Comparison of ENCODE assay signal across 8 mouse cellular contexts in genomic region chr14:60732787-60733186, GRCm38 (mm10). TPM values are rescaled to one million over a fixed set of nuclear protein-coding genes. Genes with fewer than 3 reads are reported as not detected.
DNase-seq lines count a peak whose midpoint lies in the region; ATAC-seq lines count a peak whose summit lies in the region.

No protein-coding gene starts in this region.

- H3K27me3 ChIP-seq in kidney, embryonic 15.5 days = no peaks in the 10 kb centered on the region
- H3K27me3 ChIP-seq in forebrain, embryonic 11.5 days (ENCODE audit: control insufficient read depth, insufficient read depth, low read length) = no peaks in the 10 kb centered on the region
- no peaks in the 10 kb centered on the region for H3K27me3 ChIP-seq in limb, embryonic 13.5 days
- no peaks in the 10 kb centered on the region for H3K27me3 ChIP-seq in midbrain, embryonic 13.5 days

- H3K9ac ChIP-seq in kidney, embryonic 15.5 days = no peak overlapping the region
- H3K9ac ChIP-seq in forebrain, embryonic 11.5 days (ENCODE audit: low read length) = 0 out of 2 replicates have a peak overlapping the region, but pooled peaks have one; percentile 16
- H3K9ac ChIP-seq in limb, embryonic 13.5 days = peak overlapping the region; percentile 45
- H3K9ac ChIP-seq in midbrain, embryonic 13.5 days (replicated peaks) = peak overlapping the region; percentile 40; the same call in 1 of the 2 replicates

- peak overlapping the region; percentile 73 for H3K27ac ChIP-seq in kidney, embryonic 15.5 days
- H3K27ac ChIP-seq in forebrain, embryonic 11.5 days (ENCODE audit: low read depth, low read length) = no peak overlapping the region
- peak overlapping the region; percentile 48; the same call in 1 of the 2 replicates for H3K27ac ChIP-seq in limb, embryonic 13.5 days
- peak overlapping the region; percentile 39; the same call in 1 of the 2 replicates for H3K27ac ChIP-seq in midbrain, embryonic 13.5 days

- intact Hi-C loops in heart, postnatal 36 days (cut with DNase I) = loop anchor here (2.0 kb wide), 2 partner anchors 20 to 38 kb away; no protein-coding TSS in a partner anchor

- 4% methylated on average over 16 of the region's 16 CpGs for WGBS in kidney, embryonic 15.5 days
- WGBS in forebrain, embryonic 11.5 days = 33% methylated on average over 16 of the region's 16 CpGs
- WGBS in limb, embryonic 13.5 days = 5% methylated on average over 16 of the region's 16 CpGs
- 14% methylated on average over 16 of the region's 16 CpGs for WGBS in midbrain, embryonic 13.5 days

- peak; percentile 50; the same call in 1 of the 2 replicates for ATAC-seq in kidney, embryonic 15.5 days (replicated peaks; ENCODE audit: low FRiP score)
- ATAC-seq in forebrain, embryonic 11.5 days (replicated peaks; ENCODE audit: low FRiP score) = no peak
- no peak for ATAC-seq in limb, embryonic 13.5 days (ENCODE audit: low FRiP score, low read depth)
- ATAC-seq in midbrain, embryonic 13.5 days = 0 out of 2 replicates have a peak, but pooled peaks have one; percentile 35

- peak overlapping the region; percentile 18 for H3K4me3 ChIP-seq in kidney, embryonic 15.5 days (replicated peaks)
- no peak overlapping the region for H3K4me3 ChIP-seq in forebrain, embryonic 11.5 days (ENCODE audit: low read depth, low read length)
- peak overlapping the region; percentile 24 for H3K4me3 ChIP-seq in limb, embryonic 13.5 days
- no peak overlapping the region for H3K4me3 ChIP-seq in midbrain, embryonic 13.5 days (replicated peaks)

- peaks cover 55% of the 10 kb centered on the region for H3K4me1 ChIP-seq in kidney, embryonic 15.5 days
- H3K4me1 ChIP-seq in forebrain, embryonic 11.5 days (replicated peaks; ENCODE audit: control insufficient read depth, insufficient read depth, low read length) = peaks cover 21% of the 10 kb centered on the region
- H3K4me1 ChIP-seq in limb, embryonic 13.5 days = peaks cover 59% of the 10 kb centered on the region
- peaks cover 56% of the 10 kb centered on the region for H3K4me1 ChIP-seq in midbrain, embryonic 13.5 days (replicated peaks)

- no peak for DNase-seq in kidney, adult 18-20 months
- peak; percentile 82 for DNase-seq in Muller cell, postnatal 12 days (ENCODE audit: inconsistent ontology term)
- no peak for DNase-seq in forebrain, embryonic 11.5 days (ENCODE audit: low spot score)
- peak; percentile 57 to 63 for DNase-seq in heart, postnatal 36 days
- DNase-seq in T-cell, adult 2 months (ENCODE audit: low spot score) = no peak

- no peaks in the 10 kb centered on the region for H3K9me3 ChIP-seq in kidney, embryonic 15.5 days (replicated peaks)
- no peaks in the 10 kb centered on the region for H3K9me3 ChIP-seq in forebrain, embryonic 11.5 days (ENCODE audit: control insufficient read depth, low read length)
- peaks cover 4% of the 10 kb centered on the region; the same call in 1 of the 2 replicates for H3K9me3 ChIP-seq in limb, embryonic 13.5 days
- H3K9me3 ChIP-seq in midbrain, embryonic 13.5 days = no peaks in the 10 kb centered on the region

- peak overlapping the region; percentile 45 for H3K4me2 ChIP-seq in kidney, embryonic 15.5 days
- no peak overlapping the region for H3K4me2 ChIP-seq in forebrain, embryonic 11.5 days (ENCODE audit: low read depth, low read length, severe bottlenecking)
- H3K4me2 ChIP-seq in limb, embryonic 13.5 days (replicated peaks) = peak overlapping the region; percentile 59
- peak overlapping the region; percentile 39 for H3K4me2 ChIP-seq in midbrain, embryonic 13.5 days (replicated peaks)

- peaks cover 28% of the 10 kb centered on the region for H3K36me3 ChIP-seq in kidney, embryonic 15.5 days
- no peaks in the 10 kb centered on the region; the same call in 1 of the 2 replicates for H3K36me3 ChIP-seq in forebrain, embryonic 11.5 days (ENCODE audit: control insufficient read depth, insufficient read depth, low read length)
- H3K36me3 ChIP-seq in limb, embryonic 13.5 days = no peaks in the 10 kb centered on the region
- H3K36me3 ChIP-seq in midbrain, embryonic 13.5 days = peaks cover 15% of the 10 kb centered on the region

RNA-seq across cellular contexts. Expression of gene C1qtnf9, which starts 35.1 kb away (rescaled TPM):
- 0.48 and 0.57 TPM in 2 replicates for polyA plus RNA-seq in kidney, embryonic 15.5 days (2015; fragmentation: Nextera tagmentation; extraction: Ambion mirVana)
- polyA plus RNA-seq in forebrain, embryonic 11.5 days (2014; fragmentation: Nextera tagmentation; extraction: Ambion mirVana) = 0.19 TPM in 1 of 2 replicates, not detected in the other
- 10 to 100 TPM; 36.8 to 68.6 TPM for total RNA-seq in heart, postnatal 36 days (2021)
- 1.5 and 1.6 TPM in 2 replicates for polyA plus RNA-seq in limb, embryonic 13.5 days (2015; fragmentation: Nextera tagmentation; extraction: Ambion mirVana)
- 0.10 TPM in 1 of 2 replicates, not detected in the other for polyA plus RNA-seq in midbrain, embryonic 13.5 days (2015; fragmentation: Nextera tagmentation; extraction: Ambion mirVana)

RNA-seq across cellular contexts. Expression of gene Mipep, which starts 51.6 kb away (rescaled TPM):
- 22.5 and 24.2 TPM in 2 replicates for polyA plus RNA-seq in kidney, embryonic 15.5 days (2015; fragmentation: Nextera tagmentation; extraction: Ambion mirVana)
- polyA plus RNA-seq in forebrain, embryonic 11.5 days (2014; fragmentation: Nextera tagmentation; extraction: Ambion mirVana) = 26.3 and 27.3 TPM in 2 replicates
- 10 to 100 TPM; 61.9 to 62.4 TPM for total RNA-seq in heart, postnatal 36 days (2021)
- 18.4 and 19.0 TPM in 2 replicates for polyA plus RNA-seq in limb, embryonic 13.5 days (2015; fragmentation: Nextera tagmentation; extraction: Ambion mirVana)
- polyA plus RNA-seq in midbrain, embryonic 13.5 days (2015; fragmentation: Nextera tagmentation; extraction: Ambion mirVana) = 17.2 and 18.1 TPM in 2 replicates

Comparison
In these comparisons a context has a peak if more than half of its experiments do, and no peak if none do; other contexts are left out.
1. ATAC-seq: peak in kidney, embryonic 15.5 days (single experiment) and midbrain, embryonic 13.5 days (single experiment); none in forebrain, embryonic 11.5 days (single experiment) and limb, embryonic 13.5 days (single experiment).
2. H3K4me3 ChIP-seq: peak in kidney, embryonic 15.5 days (single experiment) and limb, embryonic 13.5 days (single experiment); none in forebrain, embryonic 11.5 days (single experiment) and midbrain, embryonic 13.5 days (single experiment).
3. DNase-seq: peak in Muller cell, postnatal 12 days (single experiment) and heart, postnatal 36 days (2 of 2); none in kidney, adult 18-20 months (single experiment), forebrain, embryonic 11.5 days (single experiment) and T-cell, adult 2 months (single experiment).